Mouse (Mus musculus) intestine, embryonic 16.5 days (tissue): ENCODE measurements around the gene Rev1. TPM values are rescaled to one million over a fixed set of nuclear protein-coding genes. Genes with fewer than 3 reads are reported as not detected.

Experiments
- ATAC-seq: fragments of 200-750 bp; cut with Nextera tagmentation; 2 replicates; pipeline ENCODE4 v1.8.0; 2017; ENCODE audit warnings: moderate TSS enrichment, moderate library complexity
- H3K27ac ChIP-seq: fragments of 300-500 bp; sonication (generic); 2 replicates; pipeline ENCODE4 v1.5.1; 2014; ENCODE audit warnings: mild to moderate bottlenecking, low read length
- H3K27me3 ChIP-seq: fragments of 300-500 bp; sonication (generic); replicated peaks from 2 replicates; pipeline ENCODE4 v1.6.1; 2014; ENCODE audit warnings: low read length, control low read depth, mixed read lengths; ENCODE audit not compliant: control insufficient read depth, insufficient read depth
- H3K36me3 ChIP-seq: fragments of 300-500 bp; sonication (generic); 2 replicates; pipeline ENCODE4 v1.6.1; 2014; ENCODE audit warnings: low read length, control low read depth; ENCODE audit not compliant: control insufficient read depth, insufficient read depth
- H3K4me1 ChIP-seq: fragments of 300-500 bp; sonication (generic); 2 replicates; pipeline ENCODE4 v1.6.1; 2014; ENCODE audit warnings: low read length, control low read depth, mixed read lengths; ENCODE audit not compliant: control insufficient read depth, insufficient read depth
- H3K4me2 ChIP-seq: fragments of 300-500 bp; sonication (generic); 2 replicates; pipeline ENCODE4 v1.6.1; 2014; ENCODE audit warnings: low read depth, low read length, control low read depth
- H3K4me3 ChIP-seq: fragments of 300-500 bp; sonication (generic); 2 replicates; pipeline ENCODE4 v1.5.1; 2014; ENCODE audit warnings: mild to moderate bottlenecking, low read length
- H3K9ac ChIP-seq: fragments of 300-500 bp; sonication (generic); 2 replicates; pipeline ENCODE4 v1.6.1; 2014; ENCODE audit warnings: low read depth, low read length
- H3K9me3 ChIP-seq: fragments of 300-500 bp; sonication (generic); 2 replicates; pipeline ENCODE4 v1.6.1; 2016; ENCODE audit warnings: low read length, control low read depth; ENCODE audit not compliant: control insufficient read depth
- WGBS: fragments of 180-500 bp; shearing (Covaris S2); extraction: QIAGEN DNeasy Blood & Tissue Kit; methylation state at CpG from one replicate; pipeline ENCODE4 v1.1.7; 2014; 5-methylcytosine and 5-hydroxymethylcytosine counted together
- polyA plus RNA-seq: library from polyadenylated mRNA; unstranded; fragments of >200 nt; fragmentation: Nextera tagmentation; extraction: Ambion mirVana; gene quantifications from 2 replicates; pipeline ENCODE4 v1.2.1, GENCODE M21; 2015

The Rev1 gene
- polyA plus RNA-seq, 1 experiment from 2014 or later = 16.6 TPM

- no peak for ATAC-seq
- H3K4me1 ChIP-seq = no peaks in the 10 kb centered on the region; the same call in 1 of the 2 replicates
- no peaks in the 10 kb centered on the region for H3K9me3 ChIP-seq
- H3K27ac ChIP-seq = no peak overlapping the region
- H3K4me2 ChIP-seq = no peak overlapping the region
- no peak overlapping the region for H3K9ac ChIP-seq
- no peaks in the 10 kb centered on the region for H3K36me3 ChIP-seq
- H3K4me3 ChIP-seq = no peak overlapping the region
- WGBS = 68% methylated on average over 3 of the region's 3 CpGs
- no peaks in the 10 kb centered on the region for H3K27me3 ChIP-seq
Measured at GRCm38 (mm10) chr1:38006741-38007140, 122.9 kb downstream of the Rev1 start.

- 86% methylated on average over 3 of the region's 3 CpGs for WGBS
Measured at GRCm38 (mm10) chr1:38003046-38003445, 126.6 kb downstream of the Rev1 start.

More at GRCm38 (mm10) chr1:38003046-38003445, 126.6 kb downstream of the Rev1 start:
- Histone ChIP-seq H3K36me3 (no peaks in the 10 kb centered on the region), H3K27ac (no peak overlapping the region), H3K4me1 (peaks cover 11% of the 10 kb centered on the region), H3K9me3 (no peaks in the 10 kb centered on the region), H3K9ac (no peak overlapping the region), H3K4me2 (no peak overlapping the region), H3K27me3 (no peaks in the 10 kb centered on the region), H3K4me3 (no peak overlapping the region)
- no peak for ATAC-seq

Other genes with a start within 250 kb of the Rev1 start
- 28.8 and 29.0 TPM in 2 replicates for gene Mitd1, start 239.4 kb downstream of the Rev1 start, polyA plus RNA-seq
- gene Mrpl30, start 239.3 kb downstream of the Rev1 start, polyA plus RNA-seq = 252 and 267 TPM in 2 replicates
- not detected in 2 replicates for gene Lyg2, start 213.3 kb downstream of the Rev1 start, polyA plus RNA-seq
- not detected in 2 replicates for gene Lyg1, start 172.0 kb downstream of the Rev1 start, polyA plus RNA-seq
- gene Txndc9, start 131.9 kb downstream of the Rev1 start, polyA plus RNA-seq = 119 and 125 TPM in 2 replicates
- gene Eif5b, start 131.8 kb downstream of the Rev1 start, polyA plus RNA-seq = 18.4 and 21.1 TPM in 2 replicates